In genomic region chr8:116372574-116372973, GRCm38 (mm10) we compare ENCODE assay signal across 10 mouse cellular contexts.
DNase-seq lines count a peak whose midpoint lies in the region; ATAC-seq and TF ChIP-seq lines count a peak whose summit lies in the region.
"Had no signal": no experiment of that assay in that cellular context is flagged by ENCODE, and none has a peak within 500 bp of the region (broad histone marks: within the 10 kb centered on the region; RNA-seq: fewer than 3 reads in every experiment).

No protein-coding gene starts in this region.

- no peak overlapping the region for H3K9ac ChIP-seq in liver, embryonic 12.5 days

- H3K4me2 ChIP-seq in liver, embryonic 12.5 days, result no peak overlapping the region

- 43% methylated on average over 3 of the region's 3 CpGs for WGBS in lung, adult 2 months
- WGBS in liver, embryonic 12.5 days (ENCODE audit: insufficient replicate concordance), result 50% methylated on average over 3 of the region's 3 CpGs

- H3K9me3 ChIP-seq in liver, embryonic 12.5 days (replicated peaks), result 0 out of 2 replicates have a peak, but pooled peaks cover 4% of the 10 kb centered on the region

- no peak overlapping the region for H3K27ac ChIP-seq in liver, embryonic 12.5 days
- H3K27ac ChIP-seq: macrophage had no signal

- peak; percentile 42 to 53 for DNase-seq in lung, adult 18-20 months
- no peak for DNase-seq in lung, adult 2 months
- DNase-seq in cerebellum, postnatal 25 days, result peak; percentile 86 to 90
- peak; percentile 54 to 77 for DNase-seq in heart, postnatal 14 days
- peak; percentile 58 to 60 for DNase-seq in left cerebral cortex, adult 18-20 months (ENCODE audit: low spot score in 2 of 2)
- DNase-seq in right cerebral cortex, postnatal 10 days (ENCODE audit: low spot score in 2 of 2), result peak; percentile 75 to 77
- no peak for DNase-seq in thymus, adult 18-20 months

- no peaks in the 10 kb centered on the region for H3K27me3 ChIP-seq in liver, embryonic 12.5 days (replicated peaks)

- TF ChIP-seq POLR2A in lung, adult 2 months (IDR thresholded peaks at IDR 0.05; ENCODE audit: borderline replicate concordance, extremely low read depth, low read depth, low read length), result no peak

- intact Hi-C loops in heart, postnatal 14 days (cut with DNase I), result no loop called here

- ATAC-seq in liver, embryonic 12.5 days, result no peak
- ATAC-seq: Patski had no signal

- no peaks in the 10 kb centered on the region for H3K36me3 ChIP-seq in liver, embryonic 12.5 days

- no peak for TF ChIP-seq CTCF in lung, adult 2 months (IDR thresholded peaks at IDR 0.05; ENCODE audit: insufficient read depth, low read length)

- H3K4me3 ChIP-seq in lung, adult 2 months (replicated peaks; ENCODE audit: extremely low read depth, low read depth, low read length), result no peak overlapping the region
- no peak overlapping the region for H3K4me3 ChIP-seq in liver, embryonic 12.5 days

- H3K4me1 ChIP-seq in lung, adult 2 months (ENCODE audit: control insufficient read depth, insufficient read depth, low read length), result no peaks in the 10 kb centered on the region
- H3K4me1 ChIP-seq in liver, embryonic 12.5 days, result no peaks in the 10 kb centered on the region

Comparison
In these comparisons a context has a peak if more than half of its experiments do, and no peak if none do; other contexts are left out.
1. DNase-seq: peak in lung, adult 18-20 months (2 of 2), cerebellum, postnatal 25 days (2 of 2), heart, postnatal 14 days (2 of 2), left cerebral cortex, adult 18-20 months (2 of 2) and right cerebral cortex, postnatal 10 days (2 of 2); none in lung, adult 2 months (single experiment) and thymus, adult 18-20 months (0 of 2).